Mouse (Mus musculus): Measurements from ENCODE around the gene Myh11. TPM values are rescaled to one million over a fixed set of nuclear protein-coding genes. Genes with fewer than 3 reads are reported as not detected.

Gene Myh11
- total and polyA plus RNA-seq, 3 experiments: 0.01 TPM; not detected in 2

- Histone ChIP-seq H3K9me3 (replicated peaks; ENCODE audit: insufficient read depth, low read length) (no peaks in the 10 kb centered on the region), H3K4me3 (ENCODE audit: control insufficient read depth in 1 of 2, insufficient read depth in 1 of 2, low read depth in 2 of 2, low read length in 2 of 2) (peak overlapping the region; percentile 83 to 85), H3K9ac (ENCODE audit: control insufficient read depth, low read depth, low read length, poor library complexity, severe bottlenecking) (peak overlapping the region; percentile 83), H3K36me3 (ENCODE audit: control insufficient read depth in 1 of 2, insufficient read depth in 2 of 2, low read length in 2 of 2) (peaks cover 0 to 14% of the 10 kb centered on the region in 2 experiments; a peak in 2 of 4 replicates), H3K4me1 (ENCODE audit: control insufficient read depth in 1 of 2, insufficient read depth in 2 of 2, low read length in 2 of 2) (peaks cover 0 to 5% of the 10 kb centered on the region in 2 experiments; a peak in 2 of 4 replicates), H3K27me3 (ENCODE audit: control insufficient read depth in 1 of 2, insufficient read depth in 2 of 2, low read length in 2 of 2) (no peaks in the 10 kb centered on the region), H3K27ac (ENCODE audit: control insufficient read depth, low read depth, low read length) (peak overlapping the region; percentile 18), H3K79me2 (ENCODE audit: control insufficient read depth, insufficient read depth, low read length, poor library complexity) (peaks cover 16% of the 10 kb centered on the region)
- peak; percentile 60 for DNase-seq (ENCODE audit: low read depth, low spot score)
- TF ChIP-seq ZNF384 (IDR thresholded peaks at IDR 0.05; ENCODE audit: low read depth, low read length) (no peak), ZKSCAN1 (IDR thresholded peaks at IDR 0.05; ENCODE audit: low read depth, low read length) (no peak), MAZ (IDR thresholded peaks at IDR 0.05; ENCODE audit: low read depth, low read length) (no peak), SMC3 (IDR thresholded peaks at IDR 0.05; ENCODE audit: low read depth, low read length) (no peak), NRF1 (IDR thresholded peaks at IDR 0.05; ENCODE audit: insufficient read depth, low read depth, low read length, poor library complexity, severe bottlenecking) (no peak), TAL1 (IDR thresholded peaks at IDR 0.05; ENCODE audit: low read length) (no peak), RCOR1 (IDR thresholded peaks at IDR 0.05; ENCODE audit: low read depth, low read length) (no peak), CTCF (IDR thresholded peaks at IDR 0.05 in 2 of 3, conservative IDR thresholded peaks at IDR 0.05 in 1 of 3; ENCODE audit: control insufficient read depth in 1 of 3, insufficient read depth in 1 of 3, low read depth in 2 of 3, low read length in 3 of 3, poor library complexity in 1 of 3, severe bottlenecking in 1 of 3) (no peak), GATA1 (IDR thresholded peaks at IDR 0.05; ENCODE audit: low read depth, low read length) (no peak), MYC (IDR thresholded peaks at IDR 0.05; ENCODE audit: low read depth, low read length) (no peak), ETS1 (IDR thresholded peaks at IDR 0.05; ENCODE audit: low read depth, low read length) (no peak), SIN3A (IDR thresholded peaks at IDR 0.05; ENCODE audit: low read length) (no peak), USF1 (IDR thresholded peaks at IDR 0.05; ENCODE audit: low read depth, low read length) (no peak), MEF2A (IDR thresholded peaks at IDR 0.05; ENCODE audit: extremely low read depth, insufficient replicate concordance, low read depth, low read length, poor library complexity, severe bottlenecking) (no peak)
Observed at GRCm38 (mm10) chr16:14163731-14164130, 127.4 kb downstream of the Myh11 start.

DNA sequence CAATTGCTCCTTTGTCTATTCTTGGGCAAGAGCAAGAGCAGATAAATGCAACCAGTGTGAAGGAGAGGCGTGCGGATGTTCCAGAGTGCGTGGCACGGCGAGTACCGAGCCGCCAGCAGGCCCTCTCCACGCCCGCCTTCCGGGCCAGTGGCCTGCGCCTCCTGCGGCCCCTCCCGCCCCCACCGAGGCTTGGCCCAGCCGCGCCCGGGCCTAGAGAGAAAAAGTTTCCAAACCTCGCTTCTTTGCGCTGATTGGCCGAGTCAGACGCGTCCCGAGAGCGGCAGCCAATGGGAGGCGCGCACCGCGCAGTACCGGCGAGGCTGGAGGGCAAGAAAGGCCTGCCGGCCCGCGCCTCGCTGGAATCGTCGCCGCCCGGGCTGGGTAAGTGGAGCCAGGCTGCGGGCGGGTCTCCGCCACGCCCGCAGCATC lies 128.2 kb downstream of the Myh11 start, which contains the start of the genes Nde1 and Marf1:
TSS of gene Nde1 (plus strand) at position 288 of the 429 bp plus-strand sequence.
TSS of gene Marf1 (minus strand) at position 364 of the 429 bp plus-strand sequence.
- H3K4me3 ChIP-seq (ENCODE audit: control insufficient read depth in 1 of 2, insufficient read depth in 1 of 2, low read depth in 2 of 2, low read length in 2 of 2): peak within 1 kb of the TSS; percentile 83 to 85
- peaks cover 0 to 8% of the 10 kb centered on the region in 2 experiments; a peak in 3 of 4 replicates for H3K4me1 ChIP-seq (ENCODE audit: control insufficient read depth in 1 of 2, insufficient read depth in 2 of 2, low read length in 2 of 2)
- H3K27ac ChIP-seq (ENCODE audit: control insufficient read depth, low read depth, low read length): peak within 1 kb of the TSS; percentile 90
- peaks cover 0 to 19% of the 10 kb centered on the region in 2 experiments; a peak in 2 of 4 replicates for H3K36me3 ChIP-seq (ENCODE audit: control insufficient read depth in 1 of 2, insufficient read depth in 2 of 2, low read length in 2 of 2)
- H3K9me3 ChIP-seq (replicated peaks; ENCODE audit: insufficient read depth, low read length): no peaks in the 10 kb centered on the region
- no peaks in the 10 kb centered on the region for H3K27me3 ChIP-seq (ENCODE audit: control insufficient read depth in 1 of 2, insufficient read depth in 2 of 2, low read length in 2 of 2)
- H3K9ac ChIP-seq (ENCODE audit: control insufficient read depth, low read depth, low read length, poor library complexity, severe bottlenecking): peak within 1 kb of the TSS; percentile 93
- peak; percentile 94 for DNase-seq (ENCODE audit: low read depth, low spot score)
- H3K79me2 ChIP-seq (ENCODE audit: control insufficient read depth, insufficient read depth, low read length, poor library complexity): peaks cover 22% of the 10 kb centered on the region
- no peak for TF ChIP-seq SMC3 (IDR thresholded peaks at IDR 0.05; ENCODE audit: low read depth, low read length)
- no peak for TF ChIP-seq RAD21 (IDR thresholded peaks at IDR 0.05; ENCODE audit: low read depth, low read length)
- peak; percentile 95; the same call in 1 of the 2 replicates for TF ChIP-seq UBTF (IDR thresholded peaks at IDR 0.05; ENCODE audit: borderline replicate concordance, insufficient read depth, low read depth, low read length)
- no peak for TF ChIP-seq POLR2AphosphoS5 (IDR thresholded peaks at IDR 0.05; ENCODE audit: borderline replicate concordance, low read depth, low read length)
- TF ChIP-seq GATA1 (IDR thresholded peaks at IDR 0.05; ENCODE audit: low read depth, low read length): no peak
- TF ChIP-seq MXI1 (IDR thresholded peaks at IDR 0.05; ENCODE audit: low read depth, low read length): peak; percentile 82
- peak; percentile 71 for TF ChIP-seq ZMIZ1 (IDR thresholded peaks at IDR 0.05; ENCODE audit: low read depth, low read length)
- TF ChIP-seq MYC (IDR thresholded peaks at IDR 0.05; ENCODE audit: low read depth, low read length): peak; percentile 58; the same call in 1 of the 2 replicates
- TF ChIP-seq POLR2AphosphoS2 (IDR thresholded peaks at IDR 0.05; ENCODE audit: low read length): peak; percentile 63
- peak; percentile 23; the same call in 1 of the 2 replicates for TF ChIP-seq TBP (IDR thresholded peaks at IDR 0.05; ENCODE audit: low read depth, low read length)
- TF ChIP-seq ZC3H11A (IDR thresholded peaks at IDR 0.05; ENCODE audit: low read depth, low read length): no peak
- TF ChIP-seq BHLHE40 (IDR thresholded peaks at IDR 0.05; ENCODE audit: borderline replicate concordance, low read depth, low read length): no peak
- no peak; the same call in 1 of the 2 replicates for TF ChIP-seq ZKSCAN1 (IDR thresholded peaks at IDR 0.05; ENCODE audit: low read depth, low read length)
- TF ChIP-seq TCF12 (IDR thresholded peaks at IDR 0.05; ENCODE audit: low read depth, low read length): peak; percentile 39; the same call in 1 of the 2 replicates
- TF ChIP-seq E2F4 (IDR thresholded peaks at IDR 0.05; ENCODE audit: borderline replicate concordance, low read depth, low read length): peak; percentile 66; the same call in 1 of the 2 replicates
- no peak for TF ChIP-seq CHD1 (IDR thresholded peaks at IDR 0.05; ENCODE audit: low read depth, low read length)
- TF ChIP-seq RCOR1 (IDR thresholded peaks at IDR 0.05; ENCODE audit: low read depth, low read length): no peak
- no peak for TF ChIP-seq CHD2 (IDR thresholded peaks at IDR 0.05; ENCODE audit: low read length)
- TF ChIP-seq POLR2A (IDR thresholded peaks at IDR 0.05; ENCODE audit: control insufficient read depth in 1 of 2, insufficient read depth in 1 of 2, low read depth in 1 of 2, low read length in 2 of 2, poor library complexity in 1 of 2): peak; percentile 84 to 90
- peak; percentile 91 for TF ChIP-seq MAZ (IDR thresholded peaks at IDR 0.05; ENCODE audit: low read depth, low read length)
- no peak for TF ChIP-seq MEF2A (IDR thresholded peaks at IDR 0.05; ENCODE audit: extremely low read depth, insufficient replicate concordance, low read depth, low read length, poor library complexity, severe bottlenecking)
- TF ChIP-seq NRF1 (IDR thresholded peaks at IDR 0.05; ENCODE audit: insufficient read depth, low read depth, low read length, poor library complexity, severe bottlenecking): 0 out of 2 replicates have a peak, but pooled peaks have one; percentile 13
- TF ChIP-seq MYB (IDR thresholded peaks at IDR 0.05; ENCODE audit: low read depth, low read length): no peak
